In the genomic region with DNA sequence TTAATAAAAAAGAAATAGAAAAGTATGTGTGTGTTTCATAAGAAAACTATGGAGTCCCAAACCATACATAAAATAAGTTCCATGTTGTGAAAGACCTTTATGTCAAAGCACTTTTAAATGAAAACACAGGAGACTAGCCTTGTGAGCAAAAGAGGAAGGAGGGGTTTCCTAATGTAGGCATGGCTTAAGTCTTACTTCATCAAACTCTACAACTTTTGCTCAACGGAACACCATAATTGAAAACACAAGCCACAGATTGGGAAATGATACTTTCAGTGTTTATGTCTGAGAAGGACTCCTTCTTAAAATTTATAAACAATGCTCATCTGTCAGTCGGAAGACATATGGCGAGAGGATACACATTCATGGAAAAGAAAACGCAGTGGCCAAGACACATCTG, we compare ENCODE assay signal across 24 mouse cellular contexts. TPM values are rescaled to one million over a fixed set of nuclear protein-coding genes. Genes with fewer than 3 reads are reported as not detected.
A peak's percentile ranks its signal among the peaks of the same experiment; 100 is the strongest.
DNase-seq lines count a peak whose midpoint lies in the region; ATAC-seq and TF ChIP-seq lines count a peak whose summit lies in the region.
"Had no signal": no experiment of that assay in that cellular context is flagged by ENCODE, and none has a peak within 500 bp of the region (broad histone marks: within the 10 kb centered on the region; RNA-seq: fewer than 3 reads in every experiment).

No protein-coding gene starts in this region.

- H3K36me3 ChIP-seq in lung, embryonic 16.5 days (ENCODE audit: control insufficient read depth, insufficient read depth, low read length): no peaks in the 10 kb centered on the region
- H3K36me3 ChIP-seq in liver, postnatal 0 days (replicated peaks; ENCODE audit: insufficient read depth, low read length): 0 out of 2 replicates have a peak, but pooled peaks cover 2% of the 10 kb centered on the region
- H3K36me3 ChIP-seq: hindbrain, embryonic 13.5 days; limb, embryonic 15.5 days had no signal

- H3K4me3 ChIP-seq in lung, embryonic 16.5 days (ENCODE audit: low read length): no peak overlapping the region
- H3K4me3 ChIP-seq in brown adipose tissue, adult 24 weeks (ENCODE audit: insufficient read depth, low read depth, low read length): no peak overlapping the region
- no peak overlapping the region for H3K4me3 ChIP-seq in liver, postnatal 0 days (ENCODE audit: low read depth, low read length)
- H3K4me3 ChIP-seq: hindbrain, embryonic 13.5 days; layer of hippocampus, adult 2 months; limb, embryonic 15.5 days; megakaryocyte, embryonic 14.5 days; myocyte had no signal

- H3K9me3 ChIP-seq in lung, embryonic 16.5 days (ENCODE audit: control insufficient read depth, low read length): no peaks in the 10 kb centered on the region
- H3K9me3 ChIP-seq in liver, postnatal 0 days (ENCODE audit: low read length): no peaks in the 10 kb centered on the region
- H3K9me3 ChIP-seq: hindbrain, embryonic 13.5 days; limb, embryonic 15.5 days; megakaryocyte, embryonic 14.5 days had no signal

- H3K4me1 ChIP-seq in lung, embryonic 16.5 days (replicated peaks; ENCODE audit: control insufficient read depth, insufficient read depth, low read length): peaks cover 16% of the 10 kb centered on the region
- H3K4me1 ChIP-seq in brown adipose tissue, adult 24 weeks (ENCODE audit: control insufficient read depth, insufficient read depth, insufficient read length, low read length): peaks cover 1% of the 10 kb centered on the region; the same call in 1 of the 2 replicates
- H3K4me1 ChIP-seq in liver, postnatal 0 days (ENCODE audit: insufficient read depth): peaks cover 11% of the 10 kb centered on the region; the same call in 1 of the 2 replicates

- DNase-seq in lung, postnatal 4 days: no peak
- DNase-seq in liver, postnatal 0 days: no peak
- no peak for DNase-seq in heart, adult 11 months
- no peak for DNase-seq in layer of hippocampus, postnatal 25 days (ENCODE audit: extremely low spot score in 1 of 2, low spot score in 1 of 2)
- DNase-seq in adrenal gland, postnatal 4 days (ENCODE audit: low spot score in 2 of 2): no peak
- DNase-seq: adrenal gland, adult 8-10 months; cerebellum, adult 18-20 months; cerebellum, postnatal 25 days; kidney, adult 2 months; kidney, postnatal 10 days; midbrain, embryonic 14.5 days; right cerebral cortex, postnatal 14 days; spleen, adult 18-20 months; thymus, adult 2 months had no signal

- no peak overlapping the region for H3K27ac ChIP-seq in lung, embryonic 16.5 days (ENCODE audit: low read length)
- H3K27ac ChIP-seq in brown adipose tissue, adult 24 weeks (replicated peaks; ENCODE audit: low read depth, low read length): peak overlapping the region; percentile 71
- H3K27ac ChIP-seq in liver, postnatal 0 days (ENCODE audit: low read depth): 0 out of 2 replicates have a peak overlapping the region, but pooled peaks have one; percentile 30
- H3K27ac ChIP-seq: hindbrain, embryonic 13.5 days; layer of hippocampus, adult 2 months; limb, embryonic 15.5 days had no signal

- no peaks in the 10 kb centered on the region for H3K27me3 ChIP-seq in lung, embryonic 16.5 days (ENCODE audit: control insufficient read depth, insufficient read depth, low read depth, low read length)
- no peaks in the 10 kb centered on the region for H3K27me3 ChIP-seq in liver, postnatal 0 days (ENCODE audit: insufficient read depth, low read length)
- H3K27me3 ChIP-seq: hindbrain, embryonic 13.5 days; limb, embryonic 15.5 days had no signal

- 46% methylated on average over 4 of the region's 4 CpGs for WGBS in lung, embryonic 16.5 days
- WGBS in liver, postnatal 0 days (ENCODE audit: insufficient replicate concordance): 70% methylated on average over 4 of the region's 4 CpGs

- peak; percentile 39; the same call in 1 of the 2 replicates for TF ChIP-seq EP300 in liver, postnatal 0 days (IDR thresholded peaks at IDR 0.05; ENCODE audit: low read depth)

- TF ChIP-seq CTCF in liver, postnatal 0 days (IDR thresholded peaks at IDR 0.05; ENCODE audit: low read depth): no peak

- no peak overlapping the region for H3K4me2 ChIP-seq in lung, embryonic 16.5 days (ENCODE audit: low read depth, low read length)
- no peak overlapping the region for H3K4me2 ChIP-seq in liver, postnatal 0 days (ENCODE audit: low read depth, low read length)
- H3K4me2 ChIP-seq: heart, embryonic 11.5 days; hindbrain, embryonic 13.5 days; limb, embryonic 15.5 days had no signal

- peak; percentile 26; the same call in 1 of the 2 replicates for ATAC-seq in lung, embryonic 16.5 days (ENCODE audit: low read depth)
- ATAC-seq in liver, postnatal 0 days: peak; percentile 45; the same call in 1 of the 2 replicates
- ATAC-seq: forebrain, embryonic 14.5 days; inflammation-experienced regulatory T-cells, adult 6 months had no signal

- H3K9ac ChIP-seq in lung, embryonic 16.5 days (ENCODE audit: low read length): no peak overlapping the region
- H3K9ac ChIP-seq in liver, postnatal 0 days (replicated peaks): no peak overlapping the region
- H3K9ac ChIP-seq: hindbrain, embryonic 13.5 days; limb, embryonic 15.5 days had no signal

RNA-seq across cellular contexts. Expression of gene Fam129a, which starts 54.3 kb away (rescaled TPM):
- polyA plus RNA-seq in lung, embryonic 16.5 days (2015; fragmentation: Nextera tagmentation; extraction: Ambion mirVana): 12.4 and 14.1 TPM in 2 replicates
- 18.9 and 19.8 TPM in 2 replicates for polyA plus RNA-seq in brown adipose tissue, adult 24 weeks (2012; ENCODE audit: insufficient read depth, insufficient read length, missing spikeins)
- 8.3 and 11.5 TPM in 2 replicates for polyA plus RNA-seq in liver, postnatal 0 days (2015; fragmentation: Nextera tagmentation; extraction: Ambion mirVana)
- total RNA-seq in layer of hippocampus, postnatal 25 days (2021): 1 to 10 TPM; 1.7 to 2.4 TPM
- 10 to 100 TPM; 69.0 to 77.2 TPM for total RNA-seq in adrenal gland, postnatal 4 days (2021)
